Mouse (Mus musculus) thymus, adult 18-20 months (tissue): ENCODE data around the gene Casp2.

Experiments used
- DNase-seq, 2 experiments: peaks; one replicate each; pipeline ENCODE4 v3.0.0; 2022; ENCODE audit warnings: mixed read lengths in 2 of 2

Gene Casp2

DNA sequence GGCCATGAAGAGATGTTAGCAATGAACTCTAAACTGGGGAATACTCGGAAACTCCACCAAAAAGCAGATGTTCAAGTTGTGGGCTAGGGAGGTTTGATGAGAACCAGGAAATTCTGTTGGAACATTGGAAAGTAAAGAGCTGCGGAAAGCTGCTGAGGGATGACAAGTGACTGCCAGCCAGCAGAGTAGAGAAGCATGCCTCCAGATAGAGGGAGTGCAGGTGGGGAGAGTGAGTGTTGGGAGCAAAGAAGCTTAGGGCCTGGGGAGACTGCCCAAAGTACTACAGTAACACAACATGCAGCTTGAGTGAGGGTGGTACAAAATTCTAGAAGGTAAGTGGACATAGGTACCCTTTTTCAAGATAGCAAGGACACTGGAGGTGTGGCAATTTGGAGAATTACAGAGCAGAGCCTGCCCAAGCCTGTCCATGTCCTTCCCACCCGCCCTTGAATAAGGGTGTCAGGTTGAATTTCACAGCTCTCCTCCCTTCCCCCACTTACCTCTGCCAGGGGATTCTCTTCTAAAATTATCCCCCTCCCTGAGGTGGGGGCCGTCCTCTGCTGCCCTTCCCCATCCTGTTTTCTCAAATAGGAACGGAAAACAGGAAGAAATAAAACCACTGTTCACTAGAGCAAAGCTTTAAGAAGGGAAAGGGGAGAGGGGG lies 18.2 kb downstream of the Casp2 start:
- DNase-seq: no peak

DNA sequence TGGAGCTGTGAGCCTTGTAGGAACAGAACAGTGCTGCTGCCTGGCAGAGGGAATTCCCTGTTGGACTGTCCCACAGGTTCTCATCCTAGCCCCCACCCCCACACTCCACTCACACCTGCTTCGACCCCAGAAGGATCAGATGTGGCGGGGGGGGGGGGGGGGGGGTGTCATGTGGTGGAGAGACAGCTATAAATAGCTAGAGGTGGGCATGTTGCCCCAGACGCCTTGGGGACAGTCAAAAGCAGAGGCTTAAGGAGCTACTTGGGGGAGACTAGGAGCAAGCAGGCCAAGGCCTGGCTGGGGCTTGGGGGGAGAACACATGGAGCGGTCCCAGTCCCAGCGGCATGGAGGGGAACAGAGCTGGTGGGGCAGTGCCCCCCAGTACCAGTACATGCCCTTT lies 21.7 kb downstream of the Casp2 start, which contains the start of gene Clcn1:
Gene Clcn1 (plus strand): TSS at position 238 of the 400 bp plus-strand sequence.
- DNase-seq: no peak

DNA sequence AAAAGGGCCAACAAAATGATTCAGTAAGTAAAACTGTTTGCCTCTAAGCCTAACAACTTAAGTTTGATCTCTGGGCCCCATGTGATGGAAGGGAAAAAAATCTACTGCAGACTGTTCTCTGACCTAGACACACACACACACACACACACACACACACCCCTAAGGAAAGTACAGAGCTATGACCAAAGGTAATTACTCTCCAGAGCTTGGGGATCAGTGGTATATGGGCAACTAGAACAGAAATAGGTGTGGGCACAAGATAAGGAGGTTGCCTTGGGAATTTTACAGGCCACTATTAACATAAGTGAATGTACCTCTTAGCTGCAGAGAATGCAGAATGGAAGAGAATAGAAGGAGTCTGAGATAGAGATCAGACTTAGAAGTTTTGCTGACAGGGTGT lies 22.8 kb downstream of the Casp2 start:
- DNase-seq: no peak

DNA sequence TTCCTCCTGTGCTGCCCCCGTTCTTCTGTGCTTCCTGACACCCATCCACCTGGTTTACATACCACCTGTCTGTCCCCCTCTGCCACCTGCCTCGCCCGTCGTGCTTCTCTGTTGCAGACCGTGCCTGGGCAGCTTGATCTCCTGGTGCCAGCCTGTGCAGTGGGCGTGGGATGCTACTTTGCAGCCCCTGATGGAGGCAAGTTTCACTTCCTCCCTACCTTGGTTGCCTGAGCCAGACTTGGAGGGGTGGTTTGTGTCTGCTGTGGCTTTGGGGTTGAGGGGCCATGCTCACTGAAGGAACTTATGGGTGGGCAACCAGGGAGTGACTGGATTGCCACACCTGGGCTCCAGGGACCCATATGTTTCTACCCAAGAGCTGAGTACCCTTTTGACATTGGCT lies 28.5 kb downstream of the Casp2 start:
- DNase-seq: no peak

DNA sequence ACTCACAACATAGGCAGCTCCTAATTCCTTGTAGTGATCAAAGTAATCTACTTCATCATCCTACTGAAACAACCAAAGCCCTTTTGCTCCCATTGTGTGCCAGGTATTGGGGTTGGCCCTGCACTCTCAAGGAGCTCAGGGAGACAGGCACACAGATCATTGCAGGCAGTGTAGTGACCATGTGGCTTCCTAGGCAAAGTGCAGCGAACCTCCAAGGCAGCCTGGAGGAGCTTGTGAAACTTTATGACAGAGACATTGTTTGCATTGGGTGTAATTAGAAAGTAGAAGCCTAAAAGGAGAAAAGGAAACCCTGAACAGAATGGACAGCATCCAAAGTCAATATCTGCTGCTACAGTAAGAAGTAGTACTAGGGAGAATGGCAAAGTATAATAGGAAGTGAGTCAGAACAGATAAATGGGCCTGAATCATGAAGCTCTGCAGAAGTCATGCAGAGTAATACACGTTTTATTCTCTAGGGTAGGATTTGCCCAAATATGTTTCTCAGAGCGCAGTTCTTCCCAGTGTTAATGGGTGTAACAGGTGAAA lies 30.8 kb downstream of the Casp2 start:
- no peak for DNase-seq

DNA sequence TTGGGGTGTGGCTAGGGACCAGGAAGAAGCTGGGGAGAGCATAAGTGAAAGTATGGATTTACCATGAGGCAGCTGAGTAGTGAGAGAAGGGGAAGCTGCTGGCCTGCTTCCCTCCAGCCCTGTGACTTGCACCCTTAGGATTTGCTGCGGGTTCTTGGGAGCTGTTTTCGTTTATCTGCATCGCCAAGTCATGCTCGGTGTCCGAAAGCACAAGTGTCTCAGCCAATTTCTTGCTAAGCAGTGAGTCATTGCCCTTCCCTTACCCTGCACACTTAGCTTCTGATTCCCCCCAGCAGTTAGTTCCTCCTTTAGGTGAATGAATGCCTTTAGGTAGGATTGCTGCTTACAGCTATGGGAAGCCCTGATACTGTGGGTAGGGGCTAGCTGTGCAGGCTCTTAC lies 34.6 kb downstream of the Casp2 start:
- DNase-seq: no peak

DNA sequence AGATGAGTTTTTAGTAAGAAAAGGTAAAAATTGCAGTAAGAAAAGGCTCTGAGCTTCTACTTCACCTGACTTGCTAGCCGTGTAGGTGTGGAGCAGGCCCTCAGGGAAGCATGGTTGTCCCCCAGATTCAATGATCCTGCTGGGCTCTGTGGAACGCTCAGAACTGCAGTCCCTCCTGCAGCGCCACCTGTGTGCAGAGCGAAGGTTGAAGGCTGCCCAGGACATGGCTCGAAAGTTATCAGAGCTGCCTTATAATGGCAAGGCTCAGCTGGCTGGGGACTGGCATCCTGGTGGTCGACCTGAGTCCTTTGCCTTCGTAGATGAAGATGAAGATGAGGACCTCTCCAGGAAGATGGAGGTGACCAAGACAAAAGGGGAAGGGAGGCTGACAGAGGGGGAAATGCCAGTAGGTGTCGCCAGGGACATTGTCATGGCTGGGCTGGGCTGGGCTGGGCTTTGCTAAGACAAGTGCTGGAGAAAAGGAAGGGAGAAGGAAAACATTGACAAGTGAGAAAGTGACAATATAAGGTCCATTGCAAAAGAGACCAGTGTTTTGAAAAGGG lies 45.1 kb downstream of the Casp2 start:
- no peak for DNase-seq

DNA sequence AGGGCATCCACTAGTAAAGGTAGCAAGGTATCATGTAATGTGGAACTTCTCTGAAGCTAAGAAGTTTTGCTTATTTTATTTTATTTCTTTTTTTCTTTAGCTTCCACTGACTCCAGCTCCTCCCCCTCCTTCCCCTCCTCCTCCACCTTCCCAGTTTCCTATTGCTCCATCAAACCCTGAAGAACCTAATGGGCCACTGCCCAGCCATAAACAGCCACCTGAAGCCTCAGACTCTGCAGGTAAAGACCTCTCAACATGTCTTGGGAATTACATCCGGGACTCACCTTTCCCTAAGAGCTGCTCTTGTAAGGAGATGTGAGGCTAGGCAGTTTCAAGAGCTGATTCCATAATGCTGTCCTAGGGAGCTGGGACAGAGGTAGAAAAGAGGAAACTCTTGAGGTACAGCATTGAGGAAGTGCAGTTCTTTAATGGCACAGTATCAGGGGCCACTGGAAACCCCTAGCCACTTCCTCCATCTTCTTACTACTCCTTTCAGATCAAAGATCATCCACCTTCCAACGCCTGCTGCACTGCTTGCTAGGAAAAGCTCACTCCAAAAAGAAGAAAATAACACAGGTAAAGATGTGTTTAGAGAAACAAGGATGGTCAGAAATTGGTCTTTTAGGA lies 45.8 kb downstream of the Casp2 start:
- no peak for DNase-seq

DNA sequence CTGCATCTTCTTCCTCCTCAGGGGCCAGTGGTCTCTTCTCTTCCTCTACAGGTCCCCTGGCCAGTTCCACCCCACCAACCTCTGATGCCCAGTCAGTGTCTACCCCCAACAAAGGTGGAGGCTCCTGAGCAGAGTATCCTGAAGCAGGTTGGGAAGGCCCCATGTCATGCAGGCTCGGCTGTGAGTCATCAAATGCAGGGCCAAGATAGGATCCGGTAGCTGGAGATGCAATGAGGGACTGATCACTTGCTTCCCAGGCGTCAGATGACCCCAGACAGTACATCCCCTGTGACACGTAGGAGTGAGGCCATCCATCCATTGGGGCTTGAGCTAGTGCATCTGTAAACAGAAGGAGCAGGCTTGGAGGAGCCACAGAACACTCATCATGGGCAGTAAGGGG lies 53.5 kb downstream of the Casp2 start:
- no peak for DNase-seq

DNA sequence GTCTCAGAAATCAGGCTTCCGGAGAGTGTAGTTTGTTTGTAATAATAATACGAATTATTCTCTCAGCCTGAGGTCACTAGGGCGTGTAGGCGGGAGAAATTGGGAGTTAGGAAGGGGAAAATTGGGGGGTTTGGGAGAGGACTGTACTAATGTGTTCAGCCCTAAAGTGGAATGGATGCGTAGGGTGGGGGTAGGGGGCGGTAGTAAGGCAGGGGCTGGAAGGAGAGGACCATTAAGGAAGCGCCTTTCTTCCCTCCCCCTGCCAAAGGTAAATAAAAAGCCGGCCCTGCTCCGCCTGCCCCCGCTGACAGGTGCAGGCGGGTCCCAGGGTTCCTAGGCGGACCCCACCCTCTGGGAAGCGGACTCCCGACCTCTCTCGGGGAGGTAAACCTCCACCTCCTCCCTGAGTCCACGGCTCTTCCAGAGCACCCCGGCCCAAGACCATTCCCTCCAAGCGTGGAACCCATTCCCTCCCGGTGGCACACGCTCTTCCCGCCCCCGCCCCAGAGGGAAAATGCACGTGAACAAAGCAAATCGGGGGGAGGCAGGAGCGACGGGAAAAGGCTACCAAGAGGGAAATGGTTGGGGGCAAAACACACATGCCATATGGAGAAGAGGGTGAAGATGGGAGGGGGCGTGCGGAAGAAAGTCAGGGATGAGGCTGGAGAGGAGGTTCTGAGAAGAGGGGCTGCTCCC lies 58.7 kb downstream of the Casp2 start:
- DNase-seq: no peak

DNA sequence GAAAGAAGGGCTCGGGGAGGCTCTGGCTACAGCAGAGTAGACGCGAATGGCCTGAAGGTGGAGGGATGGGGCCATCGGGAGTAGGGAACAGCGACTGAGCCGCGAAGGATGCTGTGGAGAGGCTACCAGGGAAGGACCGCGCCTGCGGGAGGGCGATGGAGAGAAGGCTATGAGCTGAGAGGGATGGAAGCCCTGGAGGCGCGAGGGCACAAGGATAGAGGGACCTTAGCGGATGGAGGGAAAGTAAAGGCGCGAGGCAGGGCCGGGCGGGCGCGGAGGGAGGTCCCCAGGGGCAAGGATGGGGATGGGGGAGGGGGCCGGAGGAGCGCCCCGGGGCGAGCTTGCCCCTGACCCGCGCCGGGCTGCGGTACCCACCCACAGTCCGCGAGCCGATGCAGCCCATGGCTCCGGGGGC lies 59.3 kb downstream of the Casp2 start:
- DNase-seq: peak in 1 of 2 experiments; percentile 13

DNA sequence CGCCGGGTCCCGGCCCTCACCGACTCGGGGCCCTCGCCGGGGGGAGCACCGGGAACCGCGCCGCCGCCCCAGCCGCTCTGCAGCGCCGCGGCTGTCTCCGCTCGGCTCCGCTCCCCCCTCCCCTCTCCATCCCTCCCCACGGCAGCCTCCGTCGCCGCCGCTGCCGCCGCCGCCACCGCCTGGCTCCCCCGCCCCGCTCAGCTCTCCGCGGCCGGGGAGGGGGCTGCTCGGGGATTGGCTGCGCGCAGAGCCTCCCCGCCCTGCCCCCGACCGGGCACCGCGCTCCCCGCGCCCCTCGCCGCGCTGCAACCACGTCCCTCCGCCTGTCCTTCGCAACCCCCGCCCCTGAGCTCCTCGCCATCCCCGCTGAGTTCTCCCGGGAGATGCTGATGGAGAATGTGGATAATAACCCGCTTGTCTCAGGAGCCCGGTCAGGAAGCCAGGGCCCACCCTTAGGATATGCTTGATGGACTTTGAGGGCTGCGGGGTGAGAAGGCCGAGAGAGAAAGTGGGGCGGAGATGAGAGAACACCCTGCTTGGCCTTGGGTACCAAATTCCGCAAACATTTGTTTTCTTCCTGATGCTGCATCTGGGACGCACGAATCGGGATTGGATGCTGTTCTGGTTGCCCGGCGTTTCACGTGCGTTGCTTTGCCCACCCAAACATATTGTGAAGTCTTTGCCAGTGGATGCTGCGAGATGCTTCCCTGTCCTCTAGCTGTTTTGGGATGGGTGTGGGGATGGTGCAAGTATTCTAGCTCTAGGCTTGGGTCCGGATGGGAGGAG lies 59.9 kb downstream of the Casp2 start, which contains the start of gene Fam131b:
Gene Fam131b (minus strand): TSS at position 162 of the 786 bp plus-strand sequence.
- DNase-seq: peak; percentile 34 to 37

DNA sequence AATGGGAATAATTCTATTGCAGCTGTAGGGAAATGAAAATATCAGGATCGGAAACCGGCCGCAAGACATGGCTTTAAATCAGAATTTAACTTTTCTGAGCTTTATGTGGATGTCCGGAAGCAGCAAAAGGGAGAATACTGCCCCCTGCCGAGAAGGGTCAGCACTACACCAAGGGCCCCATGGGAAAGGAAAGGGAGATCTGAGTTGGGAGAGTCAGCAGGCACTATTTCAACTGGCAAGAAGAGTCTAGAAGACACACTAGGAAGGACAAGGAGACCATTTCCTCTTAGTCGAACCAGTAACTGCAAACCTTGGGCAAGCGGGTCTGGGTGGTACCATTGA lies 60.5 kb downstream of the Casp2 start:
- peak; percentile 38 to 60 for DNase-seq

DNA sequence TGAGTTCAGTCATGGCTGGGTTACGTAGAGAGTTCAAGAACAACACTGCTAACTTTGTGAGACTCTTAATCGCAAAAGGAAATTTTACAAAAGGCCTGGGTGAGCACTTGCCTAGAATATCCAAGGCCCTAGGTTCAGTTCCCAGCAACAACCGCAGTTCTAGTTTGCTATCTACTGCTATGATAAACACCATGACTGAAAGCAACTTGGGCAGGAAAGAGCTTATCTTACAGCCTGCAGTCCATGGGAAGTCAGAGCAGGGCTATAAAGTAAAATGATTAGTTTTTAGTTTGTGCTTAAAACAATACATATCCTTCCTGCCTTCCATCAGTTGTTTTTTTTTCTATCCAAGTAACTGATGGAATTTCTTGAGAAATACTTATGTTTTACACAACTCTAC lies 61.7 kb downstream of the Casp2 start:
- no peak for DNase-seq

DNA sequence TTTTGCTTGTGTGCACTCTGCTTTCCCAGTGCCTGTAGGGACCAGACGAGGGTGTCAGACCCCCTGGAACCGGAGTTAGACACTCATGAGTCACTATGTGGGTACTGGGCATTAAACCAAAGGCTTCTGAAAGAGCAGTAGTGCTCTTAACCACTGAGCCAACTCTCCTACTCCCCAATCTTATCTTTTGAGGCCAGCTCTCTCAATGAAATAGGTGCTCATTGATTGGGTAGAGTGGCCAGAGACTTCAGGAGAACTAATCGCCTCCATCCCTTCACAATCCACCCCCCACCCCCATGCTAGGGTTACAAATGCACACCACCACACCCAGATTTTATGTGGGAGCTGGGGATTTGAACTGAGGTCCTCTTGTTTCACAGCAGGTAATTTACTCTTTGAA lies 64.0 kb downstream of the Casp2 start:
- DNase-seq: no peak

DNA sequence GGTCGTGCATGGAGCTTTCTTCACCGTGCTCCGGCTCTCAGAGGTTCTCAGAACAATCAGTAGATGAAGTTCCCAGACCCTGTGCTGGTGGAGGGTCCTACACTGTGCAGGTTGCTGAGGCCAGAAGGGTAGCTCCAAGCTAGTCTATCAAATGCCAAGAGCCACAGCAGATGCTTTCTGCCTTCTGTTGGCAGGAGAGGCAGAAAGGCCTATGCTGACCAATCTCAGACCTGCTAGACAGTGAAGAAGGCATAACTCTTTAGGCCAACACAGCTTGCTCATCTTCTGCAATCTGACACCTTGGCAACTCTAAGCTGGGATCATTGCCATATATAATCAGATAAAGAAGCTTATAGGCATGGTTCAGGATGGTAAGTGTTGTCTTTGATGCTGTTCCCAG lies 65.4 kb downstream of the Casp2 start:
- DNase-seq: no peak

DNA sequence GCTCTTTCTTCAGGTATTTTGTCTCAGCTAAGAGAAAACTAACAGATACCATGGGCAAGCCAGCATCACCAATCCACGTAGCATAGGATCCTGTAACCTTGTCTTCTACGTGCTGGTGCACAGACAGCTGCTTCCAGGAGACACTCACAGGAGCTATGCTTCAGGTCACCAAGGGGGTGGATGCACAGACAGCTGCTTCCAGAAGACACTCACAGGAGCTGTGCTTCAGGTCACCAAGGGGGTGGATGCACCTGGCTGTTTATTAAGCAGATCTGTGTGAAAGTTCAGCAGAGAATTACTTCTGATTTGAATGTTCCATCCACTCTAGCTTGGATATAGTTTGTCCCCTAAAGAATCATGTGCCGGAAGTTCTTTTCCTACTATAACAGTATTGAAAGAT lies 66.2 kb downstream of the Casp2 start:
- no peak for DNase-seq
